Mouse (Mus musculus) thymus, adult 2 months (tissue): Measurements from ENCODE around the gene Antxr2.

ENCODE experiments used
- CTCF ChIP-seq: fragments of 200-500 bp; IDR thresholded peaks from 2 replicates; pipeline ENCODE4 v1.5.1; 2012; ENCODE audit warnings: mild to moderate bottlenecking, control low read depth, low read length, moderate library complexity, borderline replicate concordance; ENCODE audit not compliant: control insufficient read depth, poor library complexity, insufficient read depth; ENCODE audit errors: extremely low read depth
- POLR2A ChIP-seq: fragments of 200-500 bp; IDR thresholded peaks from 2 replicates; pipeline ENCODE4 v1.6.1; 2012; ENCODE audit warnings: mild to moderate bottlenecking, low read length, control low read depth, moderate library complexity; ENCODE audit not compliant: control insufficient read depth, poor library complexity, insufficient read depth; ENCODE audit errors: extremely low read depth

GRCm38 (mm10) chr5:97953241-97953920 is 77.5 kb downstream of the Antxr2 start:
- TF ChIP-seq POLR2A (no peak), CTCF (no peak)
